Mouse (Mus musculus) left cerebral cortex, adult 18-20 months (tissue): Measurements from ENCODE around the gene Bahcc1. TPM values are rescaled to one million over a fixed set of nuclear protein-coding genes. Genes with fewer than 3 reads are reported as not detected.

Experiments used
- DNase-seq, 2 experiments: peaks; one replicate each; pipeline ENCODE4 v3.0.0; 2021 to 2022; ENCODE audit warnings: low spot score in 2 of 2, mixed read lengths in 1 of 2
- total RNA-seq, 2 experiments: library from RNA; stranded (reverse); gene quantifications; 2 replicates each; pipeline ENCODE4 v1.2.3; 2021

Gene Bahcc1
- total RNA-seq, 2 experiments from 2014 or later = 18.8 to 19.0 TPM

DNA sequence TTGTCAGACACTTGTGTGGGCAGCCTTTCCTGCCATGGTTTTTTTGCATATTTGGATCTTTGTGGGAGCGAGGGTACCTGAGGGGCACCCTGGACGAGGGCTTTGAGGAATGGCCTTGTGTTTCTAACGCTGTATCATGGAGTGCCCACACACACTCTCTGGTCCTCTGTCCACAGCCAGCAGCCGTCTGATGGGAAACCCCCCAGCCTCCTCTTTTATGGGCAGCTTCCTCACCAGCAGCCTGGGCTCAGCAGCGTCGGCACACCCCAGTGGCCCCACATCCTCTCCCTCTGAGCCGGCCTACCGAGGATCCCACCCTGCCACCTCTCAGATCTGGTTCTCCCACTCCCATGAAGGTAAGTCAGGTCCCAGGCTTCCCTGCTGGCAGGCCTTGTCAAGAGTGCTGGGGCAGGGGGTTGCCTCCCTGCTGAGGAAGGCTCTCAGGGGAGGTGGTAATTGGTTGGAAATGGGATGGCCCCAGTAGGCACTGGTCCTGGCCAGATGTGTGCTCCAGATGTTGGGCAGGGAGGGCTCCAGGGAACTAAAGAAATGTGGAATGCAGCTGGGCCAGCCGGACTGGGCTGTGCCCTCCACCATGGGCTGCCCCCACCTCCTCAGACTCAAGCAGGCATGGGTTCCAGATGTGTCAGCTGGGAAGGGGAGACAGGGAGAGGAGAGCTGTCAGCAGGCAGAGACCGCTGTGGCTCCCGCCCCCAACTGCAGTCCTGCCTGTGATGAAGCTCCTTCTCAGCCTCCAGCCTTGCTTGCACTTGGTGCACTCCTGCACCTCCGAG lies 26.3 kb downstream of the Bahcc1 start:
- DNase-seq = no peak

DNA sequence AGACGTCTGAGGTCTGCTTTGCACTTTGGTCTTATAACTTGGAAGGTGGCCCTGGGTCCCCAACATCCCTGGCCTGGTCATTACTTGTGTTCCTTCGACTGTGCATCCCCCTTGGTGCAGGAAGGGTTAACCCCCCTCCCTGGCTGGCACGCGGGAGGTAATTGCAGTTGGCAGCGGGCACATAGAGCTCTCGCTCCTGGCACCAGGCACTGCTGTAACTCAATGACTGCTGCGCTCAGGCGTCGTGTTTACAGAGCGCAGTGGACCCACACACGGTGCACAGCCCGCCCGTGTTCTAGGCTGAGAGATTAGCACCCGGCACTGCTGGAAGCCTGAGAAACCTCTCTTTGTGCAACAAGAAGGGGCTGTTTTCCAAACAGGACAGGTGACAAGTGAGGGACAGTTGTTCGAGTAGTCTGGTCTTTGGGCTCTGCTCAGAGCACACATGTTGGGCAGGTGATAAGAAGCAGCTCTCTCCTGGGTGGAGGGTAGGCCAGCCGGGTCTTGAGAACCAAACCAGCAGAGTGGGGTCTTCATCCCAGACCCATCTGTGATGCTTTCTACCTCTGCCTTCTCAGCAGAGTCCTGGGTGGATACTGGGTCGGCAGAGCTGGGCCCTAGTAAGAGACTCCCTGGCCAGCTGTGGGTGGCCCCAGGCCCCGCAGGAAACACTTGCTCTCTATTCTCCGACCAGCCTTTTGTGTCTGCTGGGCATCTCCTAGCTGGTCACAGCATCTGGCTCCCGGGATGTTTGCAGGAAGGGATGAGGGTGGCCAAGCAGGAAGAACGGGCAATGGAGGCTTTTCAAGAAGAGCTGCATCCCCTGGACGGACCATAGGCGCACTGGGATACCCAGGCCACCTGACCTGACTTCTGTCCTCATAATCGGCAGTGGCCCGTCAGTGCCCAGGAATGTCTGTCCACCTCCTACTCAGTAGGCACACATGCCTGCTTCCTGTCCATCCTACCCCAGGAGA lies 27.3 kb downstream of the Bahcc1 start:
- DNase-seq = no peak

DNA sequence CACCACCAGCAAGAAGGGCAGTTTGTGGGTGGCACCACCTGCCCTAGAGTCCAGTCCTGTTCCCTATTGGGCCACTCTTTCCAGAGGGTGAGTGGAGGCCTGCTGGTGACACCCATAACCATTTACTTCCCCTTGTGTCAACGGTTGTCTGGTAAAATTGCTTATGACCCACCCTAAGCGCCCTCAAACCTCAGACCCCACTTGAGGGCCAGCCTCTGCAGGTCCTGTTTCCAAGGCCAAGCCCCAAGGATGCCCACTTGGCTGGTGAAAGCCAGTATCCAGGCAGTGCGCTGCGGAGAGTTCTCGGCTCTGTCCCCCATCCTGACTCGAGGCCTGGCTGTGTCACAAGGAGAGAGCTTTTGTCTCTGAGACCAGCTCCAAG lies 28.0 kb downstream of the Bahcc1 start:
- DNase-seq = no peak

DNA sequence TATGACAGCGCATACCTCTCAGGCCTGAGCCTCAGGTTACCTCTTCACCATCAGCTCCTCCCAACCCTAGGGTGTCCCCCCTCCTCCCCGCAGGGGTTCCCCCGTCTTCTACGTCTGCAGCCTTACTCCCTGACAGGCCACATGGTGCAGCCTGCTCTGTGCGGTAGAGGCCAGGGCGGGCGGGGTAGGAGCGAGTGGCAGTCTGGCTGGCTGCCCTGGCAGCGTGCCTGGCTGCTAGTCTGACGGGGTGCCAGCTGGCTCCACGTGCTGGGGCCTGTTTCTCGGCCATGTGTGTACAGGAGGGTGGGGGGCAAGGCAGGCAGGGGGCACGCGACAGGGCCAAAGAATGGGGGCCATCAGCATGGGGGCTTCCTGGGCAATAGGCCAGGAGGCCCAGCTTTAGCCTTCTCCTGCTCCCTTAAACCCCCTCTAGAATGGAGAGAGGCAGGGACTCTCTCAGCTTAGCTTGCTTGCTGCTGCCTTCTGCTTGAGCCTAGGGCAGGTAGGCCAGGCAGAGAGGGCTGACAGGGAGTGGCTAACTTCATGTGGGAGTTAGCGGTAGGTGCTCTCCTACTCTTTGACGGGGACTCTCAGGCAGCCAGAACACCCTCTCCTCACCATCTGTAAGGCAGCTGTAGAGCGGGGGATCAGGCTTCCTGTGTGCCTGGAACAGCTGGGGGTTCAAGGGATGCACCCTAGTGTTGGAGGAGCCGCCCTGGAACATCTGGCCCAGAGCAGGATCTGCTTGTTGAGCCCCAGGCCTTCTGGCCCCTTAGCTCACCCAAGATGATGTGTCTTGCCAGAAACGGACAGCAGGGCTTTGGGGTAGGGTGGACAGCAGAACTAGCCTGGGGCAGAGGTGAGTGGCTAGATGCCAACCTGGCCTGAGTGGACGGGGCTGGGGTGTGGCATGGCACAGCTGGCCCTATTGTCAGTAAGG lies 28.9 kb downstream of the Bahcc1 start:
- peak; percentile 92 for DNase-seq

DNA sequence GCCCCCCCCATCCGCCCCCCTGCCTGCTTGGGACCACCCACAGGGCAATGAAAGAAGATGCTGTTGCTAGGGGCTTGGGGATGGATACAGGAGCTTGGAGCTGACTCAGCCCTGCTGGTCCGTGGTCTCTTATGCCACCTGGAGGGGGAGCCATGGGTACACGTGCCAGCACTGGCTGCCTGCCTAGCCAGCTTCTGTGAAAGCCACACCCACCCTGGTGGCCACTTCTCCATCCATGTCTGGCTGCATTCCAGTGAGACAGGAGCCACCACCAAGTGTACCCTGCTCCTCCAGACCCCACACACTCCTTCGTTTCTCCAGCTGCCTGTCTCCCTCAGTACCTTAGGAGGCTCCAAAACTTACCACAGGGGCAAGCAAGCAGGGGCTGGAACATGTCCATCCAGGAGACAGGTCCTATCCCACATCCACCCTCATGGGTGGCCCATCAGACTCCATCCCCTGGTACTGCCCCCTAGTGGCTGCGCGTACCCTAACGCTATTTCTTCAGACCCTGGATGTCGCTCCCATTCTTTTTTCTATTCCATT lies 29.7 kb downstream of the Bahcc1 start:
- peak in 1 of 2 experiments; percentile 71 for DNase-seq

DNA sequence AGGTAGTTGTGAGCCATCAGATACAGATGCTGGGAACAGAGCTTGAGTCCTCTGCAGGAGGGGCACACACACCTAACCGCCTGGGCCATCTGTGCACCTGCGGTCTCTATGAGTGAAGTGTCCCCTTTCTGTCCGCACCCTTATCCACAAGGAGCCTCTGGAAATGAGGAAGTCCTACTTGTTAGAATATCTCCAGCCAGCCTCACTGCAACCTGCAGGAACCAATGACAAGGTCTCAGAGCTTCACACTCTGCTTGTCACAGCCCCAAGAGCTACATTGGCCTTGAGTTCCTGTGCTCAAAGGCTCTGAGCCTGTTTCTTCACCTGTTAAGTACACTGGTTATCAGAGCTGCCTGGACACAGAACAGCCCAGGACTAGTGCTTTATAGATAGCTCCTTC lies 30.4 kb downstream of the Bahcc1 start:
- DNase-seq = no peak

DNA sequence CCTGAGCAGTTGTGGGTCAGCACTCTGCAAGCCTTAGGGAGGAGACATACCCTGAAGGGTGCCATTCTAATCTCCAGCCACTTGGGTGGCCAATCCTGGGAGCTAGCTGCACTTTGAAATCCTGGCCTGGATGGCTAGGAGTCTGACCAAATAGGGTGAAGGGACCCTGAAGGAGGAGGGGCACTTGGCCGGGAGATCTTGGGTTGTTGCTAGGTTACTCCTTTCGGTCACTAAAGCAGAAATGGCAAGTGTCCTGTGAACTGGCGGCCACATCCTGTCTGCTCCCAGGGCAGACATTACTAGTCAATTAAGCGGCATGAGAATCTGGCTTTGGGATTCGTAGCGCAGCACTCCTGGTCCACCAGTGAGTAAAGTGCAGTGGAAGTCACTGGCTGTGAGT lies 31.3 kb downstream of the Bahcc1 start:
- DNase-seq = no peak

DNA sequence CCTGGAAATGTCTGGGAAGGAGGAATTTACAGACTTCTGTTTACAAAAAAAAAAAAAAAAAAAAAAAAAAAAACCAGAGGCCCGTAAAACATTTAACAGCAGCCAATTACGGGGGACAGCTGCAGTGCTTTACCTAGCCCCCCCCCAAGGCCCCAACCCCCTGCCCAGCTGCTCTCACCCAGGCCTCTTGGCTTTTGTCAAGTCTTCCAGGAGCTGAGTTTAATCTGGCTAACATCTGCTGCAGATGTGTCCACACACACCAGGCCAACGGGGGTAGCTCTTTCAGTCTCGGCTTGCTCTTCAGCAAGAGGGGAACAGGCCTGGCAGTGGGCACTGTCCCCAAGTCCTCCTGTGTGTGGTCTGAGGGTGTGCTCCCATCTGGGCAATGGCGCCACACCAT lies 32.7 kb downstream of the Bahcc1 start:
- no peak for DNase-seq

DNA sequence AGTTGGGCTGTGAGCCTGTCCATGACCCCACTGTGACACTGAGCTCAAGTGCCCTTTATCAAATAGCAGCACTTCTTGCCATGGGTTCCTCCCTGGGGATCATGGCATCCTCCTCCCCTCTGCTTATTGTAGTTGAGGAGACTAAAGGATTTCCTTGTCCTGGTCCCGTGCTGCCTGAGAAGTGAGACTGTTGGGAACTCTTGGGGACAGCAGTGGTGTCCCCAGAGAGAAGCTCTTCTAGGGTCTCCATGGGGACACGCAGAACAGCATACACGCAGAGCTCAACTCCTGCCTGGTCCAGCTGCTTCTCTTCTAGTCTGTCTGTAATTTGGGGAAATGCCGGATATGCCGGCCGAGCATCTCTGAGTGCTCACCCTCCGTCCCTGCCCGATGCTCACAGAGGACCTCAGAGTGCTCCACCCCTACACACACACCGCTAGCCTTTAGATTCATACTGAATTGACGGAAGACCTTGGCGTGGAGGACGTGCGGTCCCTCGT lies 33.6 kb downstream of the Bahcc1 start:
- DNase-seq = no peak

DNA sequence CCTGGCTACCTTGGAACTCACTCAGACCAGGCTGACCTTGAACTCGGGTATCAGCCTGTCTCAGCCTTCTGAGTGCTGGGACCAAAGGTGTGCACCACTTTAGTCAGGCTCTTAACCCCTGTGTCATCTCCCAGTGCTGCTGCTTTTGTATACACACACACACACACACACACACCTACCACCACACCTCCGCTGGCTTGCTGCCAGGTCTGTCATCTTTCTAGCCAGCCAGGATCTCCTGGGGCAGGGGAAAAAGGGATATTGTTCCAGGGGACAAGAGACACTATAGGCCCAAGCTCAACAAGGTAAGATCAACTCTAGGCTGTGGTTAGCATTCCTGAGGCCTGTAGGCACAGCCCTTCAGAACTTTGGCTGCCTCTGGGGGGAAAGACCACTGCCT lies 34.5 kb downstream of the Bahcc1 start:
- no peak for DNase-seq

DNA sequence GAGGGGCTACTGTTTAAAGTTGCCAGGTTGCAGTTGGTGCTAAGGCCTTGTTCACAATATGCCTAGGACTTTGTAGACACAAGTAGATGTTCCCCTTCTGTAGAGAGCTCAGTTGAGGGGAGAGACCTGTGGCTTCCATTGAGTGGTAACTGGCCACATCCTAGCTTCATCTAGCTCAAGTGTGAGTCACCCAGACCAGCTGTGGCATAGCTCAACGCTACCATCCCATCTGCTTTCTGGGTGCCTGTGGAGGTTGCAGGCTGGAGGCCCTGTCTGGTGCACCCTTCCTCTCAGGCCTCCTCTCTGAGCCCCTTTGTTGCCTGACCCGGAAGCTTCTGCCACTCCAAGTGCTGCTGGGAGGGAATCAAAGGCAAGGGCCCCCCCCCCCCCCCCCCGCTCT lies 34.9 kb downstream of the Bahcc1 start:
- DNase-seq = peak in 1 of 2 experiments; percentile 23

DNA sequence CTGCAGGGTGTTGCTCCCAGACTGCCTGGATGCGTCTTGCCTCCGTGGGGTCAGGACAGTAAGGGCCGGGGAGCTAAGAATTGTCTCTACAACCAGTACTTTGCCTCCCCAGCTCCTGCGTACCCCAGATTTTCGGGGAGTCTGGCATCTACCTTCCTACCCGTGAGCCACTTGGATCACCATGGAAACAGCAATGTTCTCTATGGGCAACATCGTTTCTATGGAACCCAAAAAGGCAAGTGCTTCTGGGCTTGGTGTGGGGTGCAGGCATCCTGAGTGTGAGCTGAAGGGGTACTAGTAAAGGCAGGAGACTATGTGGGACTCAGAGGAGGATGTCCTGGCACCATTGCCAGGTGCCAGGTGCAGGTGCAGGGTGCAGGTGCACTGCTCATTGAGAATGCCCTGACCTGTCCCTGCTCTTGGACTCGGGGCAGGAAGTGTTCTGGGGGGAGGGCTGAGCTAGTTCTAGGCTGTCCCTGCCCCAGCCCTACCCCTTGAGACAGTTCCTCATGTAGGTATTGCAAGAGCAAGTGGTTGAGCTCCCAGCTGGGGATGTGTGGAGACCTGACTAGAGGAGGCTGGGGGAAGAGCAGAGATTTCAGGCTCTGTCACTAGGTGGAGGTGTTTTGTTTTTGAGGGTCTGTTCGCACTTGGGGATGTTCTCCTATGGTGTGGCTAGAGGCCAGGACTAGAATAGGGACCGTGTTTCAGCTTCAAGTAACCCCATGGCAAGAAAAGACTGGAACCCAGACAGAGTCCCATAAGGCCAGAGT lies 35.6 kb downstream of the Bahcc1 start:
- DNase-seq = peak in 1 of 2 experiments; percentile 37

DNA sequence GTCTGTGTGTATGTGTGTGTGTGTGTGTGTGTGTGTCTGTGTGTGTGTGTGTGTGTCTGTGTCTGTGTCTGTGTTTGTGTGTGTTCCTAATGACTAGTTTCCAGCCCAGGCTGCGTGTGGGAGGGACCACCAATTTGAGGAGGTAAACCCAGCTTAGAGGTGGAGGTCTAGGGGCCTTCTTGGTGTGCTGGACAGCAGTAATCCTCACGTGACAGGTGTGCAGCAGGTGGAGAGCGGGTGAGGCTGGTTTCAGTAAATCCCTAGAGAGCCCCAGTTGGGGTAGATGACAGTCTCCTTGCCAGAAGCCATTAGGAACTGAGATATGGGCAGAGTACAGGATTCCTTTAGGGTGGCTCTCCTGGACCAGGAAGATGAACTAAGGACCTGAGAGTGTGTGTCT lies 36.3 kb downstream of the Bahcc1 start:
- no peak for DNase-seq

DNA sequence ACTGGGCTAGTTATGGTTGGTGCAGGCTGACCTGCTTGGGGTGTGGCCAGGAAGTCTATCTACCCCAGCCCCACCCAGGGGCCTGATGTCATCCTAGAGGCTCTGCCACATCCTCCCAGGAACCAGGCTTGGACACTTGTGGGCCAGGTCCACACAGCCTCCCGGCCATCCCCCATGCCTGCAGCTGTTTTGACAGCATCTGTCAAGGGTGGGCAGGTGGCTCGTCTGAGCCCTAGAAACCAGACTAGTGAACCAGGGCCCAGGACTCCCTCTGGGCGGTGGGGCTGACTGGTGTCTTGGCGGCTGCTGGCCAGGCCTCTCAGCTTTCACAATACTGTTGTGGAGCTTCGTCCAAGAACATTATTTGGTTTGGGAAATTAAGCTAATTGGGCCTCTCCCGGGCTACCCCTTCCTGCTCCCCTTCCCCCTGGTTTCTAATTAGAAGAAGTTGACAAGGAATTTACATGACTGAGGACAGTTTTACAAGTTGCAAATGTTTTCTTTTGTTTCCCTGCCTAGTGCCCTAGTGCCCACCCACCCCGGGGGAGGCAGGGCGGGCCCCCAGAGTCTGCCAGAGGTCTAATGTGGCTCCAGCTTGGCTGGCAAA lies 36.9 kb downstream of the Bahcc1 start:
- DNase-seq = peak in 1 of 2 experiments; percentile 21

DNA sequence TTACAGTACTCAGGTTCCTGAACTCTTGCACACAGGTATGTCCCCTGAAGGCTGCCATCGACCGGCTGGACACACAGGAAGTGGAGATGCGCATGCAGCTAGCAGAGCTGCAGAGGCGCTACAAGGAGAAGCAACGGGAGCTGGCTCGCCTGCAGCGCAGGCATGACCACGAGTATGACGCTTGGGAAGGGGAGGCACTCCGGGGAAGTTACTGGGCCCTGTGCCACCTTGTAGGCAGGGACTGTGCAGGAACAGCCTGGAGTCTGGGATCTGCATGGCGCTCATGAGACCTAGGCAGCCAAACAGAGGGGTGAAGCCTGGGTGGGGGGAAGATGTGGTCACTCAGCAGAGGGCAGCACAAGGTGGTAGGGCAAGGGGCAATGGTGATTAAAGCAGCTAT lies 46.6 kb downstream of the Bahcc1 start:
- DNase-seq = peak; percentile 52 to 59

DNA sequence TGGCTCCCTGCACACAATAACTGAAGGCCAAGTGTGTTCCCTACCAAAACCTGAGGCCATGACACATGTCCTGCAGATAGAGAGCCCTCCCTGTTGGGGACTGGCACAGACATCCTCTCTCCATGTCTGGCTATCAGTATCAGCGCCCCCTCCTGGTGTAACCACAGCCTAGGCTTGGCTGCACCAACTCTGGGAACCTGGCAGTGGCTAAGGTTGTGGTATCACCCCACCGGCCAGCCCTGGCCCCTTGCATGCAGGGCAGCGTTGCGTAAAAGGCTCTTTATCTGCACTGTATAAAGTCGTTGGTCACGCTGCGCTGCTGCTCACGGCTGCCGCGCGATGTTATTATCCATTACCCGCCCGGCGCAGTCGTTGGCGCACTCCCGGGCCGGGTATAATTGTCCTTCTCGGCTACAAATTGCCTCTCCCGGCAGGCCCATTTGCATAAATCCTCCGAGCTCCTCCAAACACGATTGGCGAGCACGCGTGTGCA lies 47.6 kb downstream of the Bahcc1 start:
- peak; percentile 23 to 42 for DNase-seq

DNA sequence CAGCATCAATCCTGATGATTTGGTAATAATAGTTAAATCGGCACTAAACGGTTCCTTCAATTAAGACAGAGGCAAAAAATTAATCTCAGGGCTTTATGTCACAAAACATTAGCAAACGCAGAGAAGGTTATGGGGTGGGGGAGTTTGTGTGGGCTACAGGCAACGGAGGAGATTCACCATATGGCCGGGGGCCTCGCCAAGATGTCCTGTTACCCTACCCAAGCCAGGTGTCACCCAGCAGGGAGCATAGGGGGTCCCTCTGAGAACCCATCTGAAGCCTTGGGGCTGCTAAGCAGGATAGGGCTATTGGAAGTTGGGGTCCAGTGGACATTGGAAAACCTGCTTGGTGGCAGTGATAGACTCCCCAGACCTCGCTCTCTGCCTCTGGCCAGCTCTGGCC lies 48.0 kb downstream of the Bahcc1 start:
- DNase-seq = no peak

DNA sequence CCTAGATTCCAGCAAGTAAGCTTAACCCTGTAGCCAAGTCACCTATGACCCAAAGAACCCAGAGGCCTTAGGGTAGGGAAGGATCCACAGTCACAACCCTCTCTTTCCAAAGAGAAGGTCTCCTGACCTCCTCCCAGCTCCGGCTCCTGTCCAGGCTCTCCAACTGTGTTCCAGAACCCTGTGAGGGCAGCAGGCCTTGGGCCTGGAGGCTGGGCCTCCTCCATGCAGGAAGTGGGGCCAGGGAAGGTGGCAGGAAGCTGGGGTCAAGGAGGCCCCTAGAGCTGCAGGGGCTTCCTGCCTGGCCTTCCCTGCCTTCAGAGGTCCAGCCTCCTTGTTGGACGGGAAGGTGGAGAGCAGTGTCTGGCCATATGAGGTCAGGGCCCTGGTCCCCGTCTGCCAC lies 48.5 kb downstream of the Bahcc1 start:
- DNase-seq = no peak

DNA sequence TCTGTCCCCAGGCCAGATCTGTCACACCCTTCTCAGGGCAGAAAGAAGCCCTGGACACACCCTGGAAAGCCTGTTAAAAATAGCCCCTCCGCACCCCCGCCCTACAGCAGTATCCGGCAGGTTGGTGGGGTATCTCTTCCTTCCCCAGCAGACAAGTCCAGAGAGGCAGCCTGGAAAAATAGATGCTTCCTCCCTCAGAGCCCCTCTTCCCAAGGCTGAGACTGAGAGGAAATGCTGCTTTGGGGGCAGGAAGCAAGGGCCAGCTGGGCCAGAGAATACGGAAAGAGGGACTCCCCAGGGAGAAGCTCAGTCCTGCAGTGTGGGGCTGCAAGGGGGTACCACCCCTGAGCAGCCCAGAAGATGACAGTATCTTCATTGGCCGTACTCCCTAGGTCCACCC lies 50.8 kb downstream of the Bahcc1 start:
- no peak for DNase-seq
